8 mouse cellular contexts compared by ENCODE assay signal in genomic region chr11:20740481-20741200, GRCm38 (mm10). TPM values are rescaled to one million over a fixed set of nuclear protein-coding genes. Genes with fewer than 3 reads are reported as not detected.
DNase-seq lines count a peak whose midpoint lies in the region; ATAC-seq and TF ChIP-seq lines count a peak whose summit lies in the region.

No protein-coding gene starts in this region.

- no peak for TF ChIP-seq CTCF in kidney, adult 2 months (conservative IDR thresholded peaks at IDR 0.05; ENCODE audit: insufficient read depth, insufficient read length, low read depth, low read length)
- no peak for TF ChIP-seq CTCF in testis, adult 2 months (IDR thresholded peaks at IDR 0.05; ENCODE audit: control insufficient read depth, insufficient read depth, insufficient replicate concordance, low read depth, low read length)

- DNase-seq in ovary, adult 18-20 months (ENCODE audit: low spot score), result peak; percentile 16
- DNase-seq in ovary, postnatal 14 days (ENCODE audit: low spot score), result no peak
- peak; percentile 49 for DNase-seq in embryo, embryonic 10 days (ENCODE audit: low spot score)
- DNase-seq in gastrocnemius, postnatal 36 days, result peak; percentile 6 to 40
- DNase-seq in kidney, adult 2 months, result peak; percentile 62

- under 1% methylated on average over 56 of the region's 56 CpGs for WGBS in kidney, adult 2 months
- under 1% methylated on average over 37 of the region's 56 CpGs for WGBS in liver, embryonic 12.5 days (ENCODE audit: insufficient replicate concordance)

- H3K27ac ChIP-seq in kidney, adult 2 months (ENCODE audit: insufficient read depth, low read depth, low read length), result peak overlapping the region; percentile 94
- H3K27ac ChIP-seq in liver, embryonic 12.5 days, result peak overlapping the region; percentile 97
- H3K27ac ChIP-seq in testis, adult 2 months (ENCODE audit: control insufficient read depth, insufficient read depth, low read depth, low read length), result peak overlapping the region; percentile 85

- no peaks in the 10 kb centered on the region for H3K27me3 ChIP-seq in kidney, adult 2 months (replicated peaks; ENCODE audit: control insufficient read depth, insufficient read depth, low read length)
- H3K27me3 ChIP-seq in liver, embryonic 12.5 days (replicated peaks), result no peaks in the 10 kb centered on the region
- H3K27me3 ChIP-seq in testis, adult 2 months (ENCODE audit: control insufficient read depth, insufficient read depth, low read length), result no peaks in the 10 kb centered on the region

- peak overlapping the region; percentile 91 for H3K4me2 ChIP-seq in liver, embryonic 12.5 days

- ATAC-seq in liver, embryonic 12.5 days, result peak; percentile 70
- ATAC-seq in monocyte, adult 5-6 weeks (replicated peaks; ENCODE audit: insufficient number of reproducible peaks, low FRiP score, low TSS enrichment, poor library complexity, severe bottlenecking), result peak; percentile 16; the same call in 1 of the 2 replicates

- intact Hi-C loops in gastrocnemius, postnatal 36 days (cut with DNase I), result loop anchor here (5.0 kb wide), 2 partner anchors 288 to 628 kb away; partner anchors contain the start of gene Actr2

- H3K9me3 ChIP-seq in liver, embryonic 12.5 days (replicated peaks), result no peaks in the 10 kb centered on the region

- H3K4me1 ChIP-seq in kidney, adult 2 months (ENCODE audit: control insufficient read depth, insufficient read depth, low read length), result peaks cover 6% of the 10 kb centered on the region; the same call in 1 of the 2 replicates
- H3K4me1 ChIP-seq in liver, embryonic 12.5 days, result peaks cover 13% of the 10 kb centered on the region
- peaks cover 3% of the 10 kb centered on the region for H3K4me1 ChIP-seq in testis, adult 2 months (ENCODE audit: control insufficient read depth, insufficient read depth, low read length)

- H3K36me3 ChIP-seq in kidney, adult 2 months (ENCODE audit: control insufficient read depth, insufficient read depth, low read length), result no peaks in the 10 kb centered on the region
- peaks cover 3% of the 10 kb centered on the region for H3K36me3 ChIP-seq in liver, embryonic 12.5 days
- no peaks in the 10 kb centered on the region for H3K36me3 ChIP-seq in testis, adult 2 months (ENCODE audit: control insufficient read depth, insufficient read depth, low read length)

- peak overlapping the region; percentile 99 for H3K4me3 ChIP-seq in kidney, adult 2 months (ENCODE audit: insufficient read depth, low read depth, low read length)
- peak overlapping the region; percentile 93 for H3K4me3 ChIP-seq in liver, embryonic 12.5 days
- H3K4me3 ChIP-seq in testis, adult 2 months (ENCODE audit: control insufficient read depth, low read depth, low read length), result peak overlapping the region; percentile 86

- peak overlapping the region; percentile 96 for H3K9ac ChIP-seq in liver, embryonic 12.5 days

- TF ChIP-seq POLR2A in kidney, adult 2 months (IDR thresholded peaks at IDR 0.05; ENCODE audit: low read depth, low read length), result no peak
- peak; percentile 47; the same call in 1 of the 2 replicates for TF ChIP-seq POLR2A in testis, adult 2 months (IDR thresholded peaks at IDR 0.05; ENCODE audit: control insufficient read depth, low read depth, low read length)

RNA-seq across cellular contexts. Expression of gene Aftph, which starts 0.7 kb away (rescaled TPM):
- total RNA-seq in gastrocnemius, postnatal 36 days (2021), result 10 to 100 TPM; 14.3 to 15.1 TPM
- polyA plus RNA-seq in kidney, adult 2 months (2012; rRNA removed), result 72.8 and 78.8 TPM in 2 replicates
- 17.2 and 17.4 TPM in 2 replicates for polyA plus RNA-seq in liver, embryonic 12.5 days (2016; fragmentation: Nextera tagmentation; extraction: Ambion mirVana)
- total RNA-seq in monocyte, adult 5-6 weeks (2017), result 154 to 161 TPM (median 158 TPM) in 3 replicates
- polyA plus RNA-seq in testis, adult 2 months (2012; rRNA removed), result 55.4 and 70.2 TPM in 2 replicates
